Mouse (Mus musculus) erythroblast, embryonic 14.5 days (primary cell): ENCODE data around the gene Dpm1.

Source experiments
- GATA1 ChIP-seq: IDR thresholded peaks from 2 replicates; pipeline ENCODE4 v1.6.1; 2012; ENCODE audit warnings: low read length, inconsistent platforms, mixed read lengths
- TAL1 ChIP-seq: IDR thresholded peaks from 3 replicates; pipeline ENCODE4 v1.6.1; 2012; ENCODE audit warnings: low read length, inconsistent platforms, mixed read lengths

GRCm38 (mm10) chr2:168175946-168176345 is 54.4 kb downstream of the Dpm1 start:
- TF ChIP-seq TAL1 (no peak), GATA1 (no peak)
